Mouse (Mus musculus): Measurements from ENCODE around the gene Pde10a. TPM values are rescaled to one million over a fixed set of nuclear protein-coding genes. Genes with fewer than 3 reads are reported as not detected.

Gene Pde10a
- polyA plus RNA-seq, 1 experiment from 2014 or later: 2.5 TPM

- Histone ChIP-seq H3K4me1 (ENCODE audit: control insufficient read depth in 2 of 2, insufficient read depth in 2 of 2, low read length in 2 of 2) (peaks cover 12 to 26% of the 10 kb centered on the region in 2 experiments), H3K9me3 (ENCODE audit: control insufficient read depth, low read length) (no peaks in the 10 kb centered on the region), H3K27ac (replicated peaks in 1 of 2; ENCODE audit: control insufficient read depth in 1 of 2, insufficient read depth in 1 of 2, low read depth in 2 of 2, low read length in 2 of 2) (peak overlapping the region; percentile 7 to 24; a peak in 3 of 4 replicates), H3K4me3 (ENCODE audit: control insufficient read depth in 1 of 2, insufficient read depth in 1 of 2, low read depth in 1 of 2, low read length in 2 of 2) (no peak overlapping the region), H3K4me2 (ENCODE audit: low read length) (peak overlapping the region; percentile 37; the same call in 1 of the 2 replicates), H3K9ac (ENCODE audit: low read length) (no peak overlapping the region), H3K36me3 (ENCODE audit: control insufficient read depth, insufficient read depth, low read length) (no peaks in the 10 kb centered on the region), H3K27me3 (ENCODE audit: control insufficient read depth, insufficient read depth, low read length) (no peaks in the 10 kb centered on the region)
- 46% methylated on average over 9 of the region's 9 CpGs for WGBS
- no peak for ATAC-seq (ENCODE audit: insufficient number of reproducible peaks, insufficient read depth, low FRiP score, low read depth)
Measured at GRCm38 (mm10) chr17:8555785-8556184, 30.6 kb downstream of the Pde10a start.

GRCm38 (mm10) chr17:8556223-8556622 is 31.1 kb downstream of the Pde10a start:
- ATAC-seq (ENCODE audit: insufficient number of reproducible peaks, insufficient read depth, low FRiP score, low read depth): no peak
- no peak overlapping the region for H3K9ac ChIP-seq (ENCODE audit: low read length)
- H3K4me2 ChIP-seq (ENCODE audit: low read length): peak overlapping the region; percentile 37
- peaks cover 12 to 26% of the 10 kb centered on the region in 2 experiments for H3K4me1 ChIP-seq (ENCODE audit: control insufficient read depth in 2 of 2, insufficient read depth in 2 of 2, low read length in 2 of 2)
- peak overlapping the region; percentile 7 to 24; a peak in 3 of 4 replicates for H3K27ac ChIP-seq (replicated peaks in 1 of 2; ENCODE audit: control insufficient read depth in 1 of 2, insufficient read depth in 1 of 2, low read depth in 2 of 2, low read length in 2 of 2)
- H3K36me3 ChIP-seq (ENCODE audit: control insufficient read depth, insufficient read depth, low read length): no peaks in the 10 kb centered on the region
- no peak overlapping the region for H3K4me3 ChIP-seq (ENCODE audit: control insufficient read depth in 1 of 2, insufficient read depth in 1 of 2, low read depth in 1 of 2, low read length in 2 of 2)
- H3K9me3 ChIP-seq (ENCODE audit: control insufficient read depth, low read length): no peaks in the 10 kb centered on the region
- no peaks in the 10 kb centered on the region for H3K27me3 ChIP-seq (ENCODE audit: control insufficient read depth, insufficient read depth, low read length)
- 29% methylated on average over 6 of the region's 6 CpGs for WGBS

GRCm38 (mm10) chr17:8557926-8558325 is 32.8 kb downstream of the Pde10a start:
- Histone ChIP-seq H3K4me3 (ENCODE audit: control insufficient read depth in 1 of 2, insufficient read depth in 1 of 2, low read depth in 1 of 2, low read length in 2 of 2) (no peak overlapping the region), H3K27ac (replicated peaks in 1 of 2; ENCODE audit: control insufficient read depth in 1 of 2, insufficient read depth in 1 of 2, low read depth in 2 of 2, low read length in 2 of 2) (no peak overlapping the region), H3K4me2 (ENCODE audit: low read length) (no peak overlapping the region), H3K4me1 (ENCODE audit: control insufficient read depth in 2 of 2, insufficient read depth in 2 of 2, low read length in 2 of 2) (peaks cover 8 to 17% of the 10 kb centered on the region in 2 experiments), H3K27me3 (ENCODE audit: control insufficient read depth, insufficient read depth, low read length) (no peaks in the 10 kb centered on the region), H3K9me3 (ENCODE audit: control insufficient read depth, low read length) (no peaks in the 10 kb centered on the region), H3K9ac (ENCODE audit: low read length) (no peak overlapping the region), H3K36me3 (ENCODE audit: control insufficient read depth, insufficient read depth, low read length) (no peaks in the 10 kb centered on the region)
- 63% methylated on average over 8 of the region's 8 CpGs for WGBS
- ATAC-seq (ENCODE audit: insufficient number of reproducible peaks, insufficient read depth, low FRiP score, low read depth): no peak

GRCm38 (mm10) chr17:8562101-8562885 is 37.1 kb downstream of the Pde10a start:
- no peaks in the 10 kb centered on the region for H3K9me3 ChIP-seq (ENCODE audit: control insufficient read depth, low read length)
- no peaks in the 10 kb centered on the region for H3K4me1 ChIP-seq (ENCODE audit: control insufficient read depth in 2 of 2, insufficient read depth in 2 of 2, low read length in 2 of 2)
- H3K27ac ChIP-seq (replicated peaks in 1 of 2; ENCODE audit: control insufficient read depth in 1 of 2, insufficient read depth in 1 of 2, low read depth in 2 of 2, low read length in 2 of 2): no peak overlapping the region
- ATAC-seq (ENCODE audit: insufficient number of reproducible peaks, insufficient read depth, low FRiP score, low read depth): no peak
- no peak overlapping the region for H3K4me3 ChIP-seq (ENCODE audit: control insufficient read depth in 1 of 2, insufficient read depth in 1 of 2, low read depth in 1 of 2, low read length in 2 of 2)
- WGBS: 72% methylated on average over 14 of the region's 14 CpGs
- H3K27me3 ChIP-seq (ENCODE audit: control insufficient read depth, insufficient read depth, low read length): no peaks in the 10 kb centered on the region
- no peaks in the 10 kb centered on the region for H3K36me3 ChIP-seq (ENCODE audit: control insufficient read depth, insufficient read depth, low read length)
- H3K9ac ChIP-seq (ENCODE audit: low read length): no peak overlapping the region
- no peak overlapping the region for H3K4me2 ChIP-seq (ENCODE audit: low read length)

- ATAC-seq (ENCODE audit: insufficient number of reproducible peaks, insufficient read depth, low FRiP score, low read depth): no peak
- Histone ChIP-seq H3K27ac (replicated peaks in 1 of 2; ENCODE audit: control insufficient read depth in 1 of 2, insufficient read depth in 1 of 2, low read depth in 2 of 2, low read length in 2 of 2) (no peak overlapping the region), H3K4me2 (ENCODE audit: low read length) (no peak overlapping the region), H3K9me3 (ENCODE audit: control insufficient read depth, low read length) (no peaks in the 10 kb centered on the region), H3K27me3 (ENCODE audit: control insufficient read depth, insufficient read depth, low read length) (no peaks in the 10 kb centered on the region), H3K36me3 (ENCODE audit: control insufficient read depth, insufficient read depth, low read length) (no peaks in the 10 kb centered on the region), H3K9ac (ENCODE audit: low read length) (no peak overlapping the region), H3K4me1 (ENCODE audit: control insufficient read depth in 2 of 2, insufficient read depth in 2 of 2, low read length in 2 of 2) (no peaks in the 10 kb centered on the region), H3K4me3 (ENCODE audit: control insufficient read depth in 1 of 2, insufficient read depth in 1 of 2, low read depth in 1 of 2, low read length in 2 of 2) (no peak overlapping the region)
- 45% methylated on average over 1 of the region's 1 CpGs for WGBS
Measured at GRCm38 (mm10) chr17:8562886-8563280, 37.7 kb downstream of the Pde10a start.

GRCm38 (mm10) chr17:8566850-8567249 is 41.7 kb downstream of the Pde10a start, which contains the start of gene Gm17087:
TSS of gene Gm17087 (minus strand) at chr17:8566950.
- Histone ChIP-seq H3K27me3 (ENCODE audit: control insufficient read depth, insufficient read depth, low read length) (no peaks in the 10 kb centered on the region), H3K36me3 (ENCODE audit: control insufficient read depth, insufficient read depth, low read length) (no peaks in the 10 kb centered on the region), H3K9me3 (ENCODE audit: control insufficient read depth, low read length) (no peaks in the 10 kb centered on the region), H3K4me3 (ENCODE audit: control insufficient read depth in 1 of 2, insufficient read depth in 1 of 2, low read depth in 1 of 2, low read length in 2 of 2) (no peak within 1 kb of the TSS), H3K9ac (ENCODE audit: low read length) (no peak within 1 kb of the TSS), H3K27ac (replicated peaks in 1 of 2; ENCODE audit: control insufficient read depth in 1 of 2, insufficient read depth in 1 of 2, low read depth in 2 of 2, low read length in 2 of 2) (no peak within 1 kb of the TSS), H3K4me1 (ENCODE audit: control insufficient read depth in 2 of 2, insufficient read depth in 2 of 2, low read length in 2 of 2) (no peaks in the 10 kb centered on the region), H3K4me2 (ENCODE audit: low read length) (no peak within 1 kb of the TSS)
- no peak for ATAC-seq (ENCODE audit: insufficient number of reproducible peaks, insufficient read depth, low FRiP score, low read depth)
- 79% methylated on average over 6 of the region's 6 CpGs for WGBS

GRCm38 (mm10) chr17:8573542-8574260 is 48.5 kb downstream of the Pde10a start:
- ATAC-seq (ENCODE audit: insufficient number of reproducible peaks, insufficient read depth, low FRiP score, low read depth): no peak
- no peaks in the 10 kb centered on the region for H3K36me3 ChIP-seq (ENCODE audit: control insufficient read depth, insufficient read depth, low read length)
- no peak overlapping the region for H3K4me2 ChIP-seq (ENCODE audit: low read length)
- H3K9me3 ChIP-seq (ENCODE audit: control insufficient read depth, low read length): no peaks in the 10 kb centered on the region
- WGBS: 69% methylated on average over 8 of the region's 8 CpGs
- no peak overlapping the region for H3K9ac ChIP-seq (ENCODE audit: low read length)
- no peak overlapping the region for H3K27ac ChIP-seq (replicated peaks in 1 of 2; ENCODE audit: control insufficient read depth in 1 of 2, insufficient read depth in 1 of 2, low read depth in 2 of 2, low read length in 2 of 2)
- no peaks in the 10 kb centered on the region for H3K4me1 ChIP-seq (ENCODE audit: control insufficient read depth in 2 of 2, insufficient read depth in 2 of 2, low read length in 2 of 2)
- H3K4me3 ChIP-seq (ENCODE audit: control insufficient read depth in 1 of 2, insufficient read depth in 1 of 2, low read depth in 1 of 2, low read length in 2 of 2): no peak overlapping the region
- H3K27me3 ChIP-seq (ENCODE audit: control insufficient read depth, insufficient read depth, low read length): no peaks in the 10 kb centered on the region
